25 mouse cellular contexts compared by ENCODE assay signal in genomic region chr4:125149460-125149859, GRCm38 (mm10). TPM values are rescaled to one million over a fixed set of nuclear protein-coding genes. Genes with fewer than 3 reads are reported as not detected.
DNase-seq lines count a peak whose midpoint lies in the region; ATAC-seq and TF ChIP-seq lines count a peak whose summit lies in the region.
"Had no signal": no experiment of that assay in that cellular context is flagged by ENCODE, and none has a peak within 500 bp of the region (broad histone marks: within the 10 kb centered on the region; RNA-seq: fewer than 3 reads in every experiment).

No protein-coding gene starts in this region.

- H3K27me3 ChIP-seq in testis, adult 2 months (ENCODE audit: control insufficient read depth, insufficient read depth, low read length) = no peaks in the 10 kb centered on the region
- H3K27me3 ChIP-seq in limb, embryonic 13.5 days = peaks cover 24% of the 10 kb centered on the region
- H3K27me3 ChIP-seq: forebrain, embryonic 15.5 days had no signal

- no peaks in the 10 kb centered on the region for H3K36me3 ChIP-seq in testis, adult 2 months (ENCODE audit: control insufficient read depth, insufficient read depth, low read length)
- H3K36me3 ChIP-seq in limb, embryonic 13.5 days = no peaks in the 10 kb centered on the region
- H3K36me3 ChIP-seq: embryonic facial prominence, embryonic 10.5 days; embryonic facial prominence, embryonic 13.5 days; forebrain, embryonic 12.5 days; forebrain, embryonic 15.5 days; heart, embryonic 13.5 days; hindbrain, embryonic 10.5 days; hindbrain, embryonic 13.5 days had no signal

- peak overlapping the region; percentile 71 for H3K4me3 ChIP-seq in testis, adult 2 months (ENCODE audit: control insufficient read depth, low read depth, low read length)
- H3K4me3 ChIP-seq in limb, embryonic 13.5 days = no peak overlapping the region
- H3K4me3 ChIP-seq: embryonic facial prominence, embryonic 10.5 days; embryonic facial prominence, embryonic 13.5 days; erythroblast, embryonic 14.5 days; forebrain, embryonic 12.5 days; forebrain, embryonic 15.5 days; heart, embryonic 13.5 days; hindbrain, embryonic 10.5 days; hindbrain, embryonic 13.5 days had no signal

- intact Hi-C loops in heart, postnatal 10 days (cut with DNase I) = no loop called here
- intact Hi-C loops in heart, postnatal 25 days (cut with DNase I) = no loop called here

- H3K27ac ChIP-seq in testis, adult 2 months (ENCODE audit: control insufficient read depth, insufficient read depth, low read depth, low read length) = no peak overlapping the region
- H3K27ac ChIP-seq in limb, embryonic 13.5 days = no peak overlapping the region
- H3K27ac ChIP-seq: embryonic facial prominence, embryonic 10.5 days; embryonic facial prominence, embryonic 13.5 days; forebrain, embryonic 12.5 days; forebrain, embryonic 15.5 days; heart, embryonic 13.5 days; hindbrain, embryonic 10.5 days; hindbrain, embryonic 13.5 days had no signal

- no peak for ATAC-seq in limb, embryonic 13.5 days (ENCODE audit: low FRiP score, low read depth)
- no peak for ATAC-seq in inflammation-experienced regulatory T-cells, adult 6 months
- ATAC-seq: CD4-positive, CD25-positive, alpha-beta regulatory T cell, adult 4 months; forebrain, embryonic 15.5 days; hindbrain, embryonic 16.5 days had no signal

- 12% methylated on average over 5 of the region's 5 CpGs for WGBS in limb, embryonic 13.5 days

- peaks cover 3% of the 10 kb centered on the region; the same call in 1 of the 2 replicates for H3K9me3 ChIP-seq in limb, embryonic 13.5 days
- H3K9me3 ChIP-seq: embryonic facial prominence, embryonic 10.5 days; embryonic facial prominence, embryonic 13.5 days; forebrain, embryonic 12.5 days; forebrain, embryonic 15.5 days; heart, embryonic 13.5 days; hindbrain, embryonic 13.5 days had no signal

- no peak overlapping the region for H3K9ac ChIP-seq in limb, embryonic 13.5 days
- H3K9ac ChIP-seq: embryonic facial prominence, embryonic 13.5 days; forebrain, embryonic 12.5 days; forebrain, embryonic 15.5 days; heart, embryonic 13.5 days; hindbrain, embryonic 13.5 days had no signal

- DNase-seq in heart, postnatal 10 days = peak; percentile 12 to 25
- DNase-seq in heart, postnatal 25 days (ENCODE audit: low spot score) = no peak
- no peak for DNase-seq in testis, postnatal 14 days (ENCODE audit: low spot score)
- DNase-seq: adrenal gland, adult 2 months; adrenal gland, postnatal 14 days; cerebellum, adult 11 months; cerebellum, adult 2 months; cerebellum, adult 9-11 months; cerebellum, postnatal 25 days; embryo, embryonic 11 days; gastrocnemius, postnatal 10 days; heart, postnatal 36 days had no signal

- no peak for TF ChIP-seq CTCF in testis, adult 2 months (IDR thresholded peaks at IDR 0.05; ENCODE audit: control insufficient read depth, insufficient read depth, insufficient replicate concordance, low read depth, low read length)

- TF ChIP-seq POLR2A in testis, adult 2 months (IDR thresholded peaks at IDR 0.05; ENCODE audit: control insufficient read depth, low read depth, low read length) = no peak

- peak overlapping the region; percentile 3; the same call in 1 of the 2 replicates for H3K4me2 ChIP-seq in limb, embryonic 13.5 days (replicated peaks)
- H3K4me2 ChIP-seq: embryonic facial prominence, embryonic 13.5 days; forebrain, embryonic 12.5 days; forebrain, embryonic 15.5 days; heart, embryonic 13.5 days; hindbrain, embryonic 13.5 days had no signal

- peaks cover 5% of the 10 kb centered on the region for H3K4me1 ChIP-seq in testis, adult 2 months (ENCODE audit: control insufficient read depth, insufficient read depth, low read length)
- peaks cover 25% of the 10 kb centered on the region for H3K4me1 ChIP-seq in limb, embryonic 13.5 days
- H3K4me1 ChIP-seq: heart, embryonic 13.5 days had no signal

RNA-seq across cellular contexts. Expression of gene Zc3h12a, which starts 21.8 kb away (rescaled TPM):
- 1 to 10 TPM; 1.8 to 3.1 TPM for total RNA-seq in heart, postnatal 10 days (2021)
- total RNA-seq in heart, postnatal 25 days (2021) = 1 to 10 TPM; 3.5 to 4.1 TPM
- 1.4 and 2.3 TPM in 2 replicates for polyA plus RNA-seq in testis, adult 2 months (2012; rRNA removed)
- polyA plus RNA-seq in limb, embryonic 13.5 days (2015; fragmentation: Nextera tagmentation; extraction: Ambion mirVana) = 0.41 and 0.46 TPM in 2 replicates
- 1 to 10 TPM; 4.6 to 6.5 (median 6.5) TPM for polyA plus RNA-seq in inflammation-experienced regulatory T-cells, adult 6 months (2017; shearing (Covaris generic))

Comparison
In these comparisons a context has a peak if more than half of its experiments do, and no peak if none do; other contexts are left out.
1. DNase-seq: peak in heart, postnatal 10 days (2 of 2); none in heart, postnatal 25 days (single experiment) and testis, postnatal 14 days (single experiment).